Mouse (Mus musculus) CH12.LX (cell line): ENCODE results near the gene Cd2. TPM values are rescaled to one million over a fixed set of nuclear protein-coding genes. Genes with fewer than 3 reads are reported as not detected.

Experiments used
- DNase-seq: peaks from one replicate; pipeline ENCODE4 v3.0.0-alpha.2; 2013; ENCODE audit errors: extremely low read depth
- H3K27ac ChIP-seq: 2 replicates; pipeline ENCODE4 v1.5.1; 2012; ENCODE audit warnings: low read depth, mild to moderate bottlenecking, control low read depth, moderate library complexity; ENCODE audit not compliant: insufficient read depth
- H3K27me3 ChIP-seq: replicated peaks from 2 replicates; pipeline ENCODE3; 2012; ENCODE audit warnings: inconsistent platforms
- H3K36me3 ChIP-seq, 2 experiments: replicated peaks in 1 of 2; 2 replicates each; pipeline versions ENCODE3 to v1.6.1; 2012; ENCODE audit warnings: inconsistent platforms in 1 of 2, low read length in 1 of 2, mild to moderate bottlenecking in 1 of 2, mixed read lengths in 1 of 2, moderate library complexity in 1 of 2; ENCODE audit not compliant: control insufficient read depth in 1 of 2, insufficient read depth in 1 of 2
- H3K4me1 ChIP-seq, 2 experiments: 2 replicates each; pipeline ENCODE4 v1.6.1; 2012; ENCODE audit warnings: inconsistent platforms in 1 of 2, moderate library complexity in 1 of 2; ENCODE audit not compliant: insufficient read depth in 2 of 2, control insufficient read depth in 1 of 2
- H3K4me2 ChIP-seq: 2 replicates; pipeline ENCODE4 v1.6.1; 2012; ENCODE audit warnings: low read depth, mild to moderate bottlenecking, control low read depth; ENCODE audit not compliant: poor library complexity, insufficient read depth, severe bottlenecking
- H3K4me3 ChIP-seq, 3 experiments: fragments of 150-350 bp in 1 of 3; sonication (generic) in 1 of 3; replicated peaks in 1 of 3; 2 replicates each; pipeline versions ENCODE3 to v1.5.1; 2011 to 2012; ENCODE audit warnings: low read depth in 2 of 3, low read length in 2 of 3, mild to moderate bottlenecking in 2 of 3, moderate library complexity in 2 of 3, control low read depth in 1 of 3, improper control_type of control experiment in 1 of 3, inconsistent platforms in 1 of 3, mixed read lengths in 1 of 3; ENCODE audit not compliant: poor library complexity in 1 of 3
- H3K79me2 ChIP-seq: replicated peaks from 2 replicates; pipeline ENCODE4 v1.6.1; 2012; ENCODE audit warnings: mild to moderate bottlenecking, moderate library complexity; ENCODE audit not compliant: control insufficient read depth, poor library complexity, insufficient read depth, severe bottlenecking; ENCODE audit errors: extremely low read depth
- H3K9ac ChIP-seq: 2 replicates; pipeline ENCODE4 v1.6.1; 2012; ENCODE audit warnings: low read depth, mild to moderate bottlenecking, control low read depth, moderate library complexity; ENCODE audit not compliant: insufficient read depth
- H3K9me3 ChIP-seq: replicated peaks from 2 replicates; pipeline ENCODE3; 2012; ENCODE audit warnings: low read length, inconsistent platforms, mixed read lengths
- CHD1 ChIP-seq: IDR thresholded peaks from 2 replicates; pipeline ENCODE4 v1.6.1; 2012; ENCODE audit warnings: low read depth, low read length, improper control_type of control experiment, inconsistent platforms
- CTCF ChIP-seq, 2 experiments: IDR thresholded peaks in 1 of 2; conservative IDR thresholded peaks in 1 of 2; 2 replicates each; pipeline ENCODE4 v1.5.1; 2011 to 2012; ENCODE audit warnings: low read depth in 2 of 2, low read length in 2 of 2, improper control_type of control experiment in 1 of 2, inconsistent platforms in 1 of 2, mild to moderate bottlenecking in 1 of 2, moderate library complexity in 1 of 2
- ELF1 ChIP-seq: IDR thresholded peaks from 2 replicates; pipeline ENCODE4 v1.6.1; 2014; ENCODE audit warnings: low read depth, mild to moderate bottlenecking, inconsistent platforms, low read length, improper control_type of control experiment
- ETS1 ChIP-seq: conservative IDR thresholded peaks from 2 replicates; pipeline ENCODE4 v1.6.1; 2012; ENCODE audit warnings: low read depth, mild to moderate bottlenecking, inconsistent platforms, low read length, improper control_type of control experiment, moderate library complexity
- GABPA ChIP-seq: IDR thresholded peaks from 2 replicates; pipeline ENCODE4 v1.6.1; 2012; ENCODE audit warnings: low read depth, low read length, improper control_type of control experiment, inconsistent platforms; ENCODE audit not compliant: insufficient replicate concordance
- JUND ChIP-seq: conservative IDR thresholded peaks from 2 replicates; pipeline ENCODE4 v1.6.1; 2011; ENCODE audit warnings: low read depth, low read length, improper control_type of control experiment
- MAFK ChIP-seq: IDR thresholded peaks from 2 replicates; pipeline ENCODE4 v1.6.1; 2011; ENCODE audit warnings: low read length, improper control_type of control experiment; ENCODE audit not compliant: insufficient replicate concordance
- MAX ChIP-seq: IDR thresholded peaks from 2 replicates; pipeline ENCODE4 v1.6.1; 2011; ENCODE audit warnings: low read length, improper control_type of control experiment
- MAZ ChIP-seq: IDR thresholded peaks from 2 replicates; pipeline ENCODE4 v1.6.1; 2012; ENCODE audit warnings: low read depth, mild to moderate bottlenecking, inconsistent platforms, low read length, improper control_type of control experiment, moderate library complexity
- MEF2A ChIP-seq: IDR thresholded peaks from 2 replicates; pipeline ENCODE4 v1.6.1; 2014; ENCODE audit warnings: low read depth, mild to moderate bottlenecking, inconsistent platforms, low read length, improper control_type of control experiment, borderline replicate concordance
- MYC ChIP-seq: IDR thresholded peaks from 2 replicates; pipeline ENCODE4 v1.6.1; 2011; ENCODE audit warnings: low read depth, mild to moderate bottlenecking, improper control_type of control experiment, low read length
- POLR2A ChIP-seq: IDR thresholded peaks from 2 replicates; pipeline ENCODE4 v1.6.1; 2011; ENCODE audit warnings: low read depth, mild to moderate bottlenecking, improper control_type of control experiment, low read length
- RCOR1 ChIP-seq: conservative IDR thresholded peaks from 2 replicates; pipeline ENCODE4 v1.6.1; 2012; ENCODE audit warnings: low read depth, mild to moderate bottlenecking, inconsistent platforms, low read length, improper control_type of control experiment
- SMC3 ChIP-seq: IDR thresholded peaks from 2 replicates; pipeline ENCODE4 v1.6.1; 2011; ENCODE audit warnings: low read depth, low read length, improper control_type of control experiment
- TBP ChIP-seq: conservative IDR thresholded peaks from 2 replicates; pipeline ENCODE4 v1.6.1; 2011; ENCODE audit warnings: low read depth, low read length, improper control_type of control experiment
- TCF12 ChIP-seq: IDR thresholded peaks from 2 replicates; pipeline ENCODE4 v1.6.1; 2014; ENCODE audit warnings: low read depth, mild to moderate bottlenecking, inconsistent platforms, low read length, improper control_type of control experiment
- UBTF ChIP-seq: IDR thresholded peaks from 2 replicates; pipeline ENCODE4 v1.6.1; 2012; ENCODE audit warnings: low read depth, mild to moderate bottlenecking, inconsistent platforms, low read length, improper control_type of control experiment, moderate library complexity
- USF2 ChIP-seq: conservative IDR thresholded peaks from 2 replicates; pipeline ENCODE4 v1.6.1; 2011; ENCODE audit warnings: low read depth, low read length, improper control_type of control experiment
- dilution Hi-C: fragments of 300-500 bp; cut with MboI; formaldehyde crosslinking; loops from 2 replicates; pipeline ENCODE4 v1.14.3; 2020; ENCODE audit warnings: low sequenced_read_pairs; ENCODE audit not compliant: extremely low pct_unique_long_range_greater_than_20kb, extremely low pct_ligation_motif_present
- in situ Hi-C: fragments of 300-500 bp; cut with MboI; formaldehyde crosslinking; loops from 3 replicates; pipeline ENCODE4 v1.14.3; 2019; ENCODE audit warnings: low sequenced_read_pairs, low pct_ligation_motif_present, low pct_unique_long_range_greater_than_20kb, mixed read lengths
- polyA plus RNA-seq: library from polyadenylated mRNA; unstranded; fragments of >175 nt; gene quantifications from 2 replicates; pipeline ENCODE4 v1.2.1, GENCODE M21; 2012; ENCODE audit warnings: low read depth; ENCODE audit not compliant: insufficient read length
- total RNA-seq, 2 experiments: library from RNA; depleted of rRNA; stranded (reverse); fragments of 300-350 nt in 1 of 2; fragments of >200 nt in 1 of 2; gene quantifications; 2 replicates each; pipeline ENCODE4 v1.2.3; 2012 to 2014

Cd2 gene
- total and polyA plus RNA-seq, 3 experiments: 9.5 to 35.0 (median 18.0) TPM

DNA sequence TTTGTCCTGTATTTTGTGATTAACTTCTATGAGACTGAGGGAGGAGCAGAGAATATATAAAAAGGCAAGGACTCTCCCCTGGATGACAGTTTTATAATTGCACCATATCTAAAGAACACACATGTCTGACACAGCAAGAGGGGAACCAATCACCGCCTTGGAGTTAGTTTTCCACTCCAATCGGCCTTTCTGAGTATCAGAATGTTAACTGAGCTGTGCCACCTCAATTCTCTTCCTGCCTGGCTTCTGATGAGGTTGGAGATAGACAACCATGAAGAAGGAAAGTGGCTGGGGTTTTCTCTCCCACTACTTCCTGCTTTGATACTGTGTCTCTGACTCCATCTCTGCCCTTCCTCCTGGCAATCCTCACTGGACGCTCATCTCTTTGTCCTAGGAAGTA, 42.5 kb downstream of the Cd2 start:
- H3K36me3 ChIP-seq: no peaks in the 10 kb centered on the region
- H3K9ac ChIP-seq: no peak overlapping the region
- dilution Hi-C loops: no loop called here
- TF ChIP-seq ELF1 (no peak), USF2 (no peak), JUND (no peak), ETS1 (no peak), CTCF (conservative IDR thresholded peaks at IDR 0.05 in 1 of 2, IDR thresholded peaks at IDR 0.05 in 1 of 2; ENCODE audit: low read depth in 2 of 2, low read length in 2 of 2) (no peak), CHD1 (no peak)
- TF ChIP-seq, all 38 proteins: peak for 0
- no peak for DNase-seq
- in situ Hi-C loops: no loop called here
- peaks cover 2% of the 10 kb centered on the region for H3K9me3 ChIP-seq
- no peaks in the 10 kb centered on the region for H3K27me3 ChIP-seq
- no peak overlapping the region for H3K4me3 ChIP-seq
- H3K4me2 ChIP-seq: no peak overlapping the region
- H3K4me1 ChIP-seq: no peaks in the 10 kb centered on the region
- no peaks in the 10 kb centered on the region for H3K79me2 ChIP-seq
- H3K27ac ChIP-seq: no peak overlapping the region

- H3K4me1 ChIP-seq: peaks cover 0 to 13% of the 10 kb centered on the region in 2 experiments; a peak in 2 of 4 replicates
- TF ChIP-seq MYC: no peak
- TF ChIP-seq MAX: no peak
- TF ChIP-seq SMC3: no peak
- TF ChIP-seq UBTF: no peak
- no peak for TF ChIP-seq MAFK
- TF ChIP-seq CTCF (conservative IDR thresholded peaks at IDR 0.05 in 1 of 2, IDR thresholded peaks at IDR 0.05 in 1 of 2; ENCODE audit: low read depth in 2 of 2, low read length in 2 of 2): no peak
- no peak for TF ChIP-seq TCF12
- no peak for TF ChIP-seq ELF1
- TF ChIP-seq TBP: no peak
- TF ChIP-seq MAZ: no peak
- no peak for TF ChIP-seq ETS1
- no peak for TF ChIP-seq GABPA
- no peak for TF ChIP-seq JUND
- no peak for TF ChIP-seq USF2
- TF ChIP-seq MEF2A: no peak
- TF ChIP-seq RCOR1: no peak
- no peak for TF ChIP-seq POLR2A
- TF ChIP-seq, all 38 proteins: peak for 0
- Histone ChIP-seq H3K4me2 (no peak overlapping the region), H3K27ac (no peak overlapping the region), H3K36me3 (no peaks in the 10 kb centered on the region), H3K4me3 (no peak overlapping the region), H3K9ac (no peak overlapping the region), H3K9me3 (peaks cover 5% of the 10 kb centered on the region), H3K27me3 (no peaks in the 10 kb centered on the region), H3K79me2 (no peaks in the 10 kb centered on the region)
- DNase-seq: no peak
- in situ Hi-C loops (no loop called here), dilution Hi-C loops (no loop called here)
Observed at GRCm38 (mm10) chr3:101243002-101243401, 44.7 kb downstream of the Cd2 start.
